Mouse (Mus musculus): ENCODE measurements at regions not wholly inside any gene's neighbourhood (a gene's known extent, or its start where the extent isn't known, plus 50 kb on each side); places are given as distances from the start of the nearest gene placed in this dataset.
"Not testable (repeated sequence)": the region's sequence is repeated elsewhere in the genome, so short reads cannot be mapped to it uniquely, and the experiment has no call there.

- DNase-seq (ENCODE audit: low spot score), result no peak
These were observed 551.2 kb downstream of the Tlr4 start for GRCm38 (mm10) chr4:67378632-67379031.

GRCm38 (mm10) chr4:67387834-67388233 is 560.5 kb downstream of the Tlr4 start:
- no peak for DNase-seq (ENCODE audit: low spot score)

GRCm38 (mm10) chr4:67402977-67403376 is 575.6 kb downstream of the Tlr4 start:
- no peak for DNase-seq (ENCODE audit: low spot score)

- no peak for DNase-seq (ENCODE audit: low spot score)
These were observed 596.7 kb downstream of the Tlr4 start for GRCm38 (mm10) chr4:67424064-67424463.

GRCm38 (mm10) chr4:67425712-67426111 is 598.3 kb downstream of the Tlr4 start:
- DNase-seq (ENCODE audit: low spot score), result no peak

- no peak for DNase-seq (ENCODE audit: low spot score)
These were observed 620.5 kb downstream of the Tlr4 start for GRCm38 (mm10) chr4:67447835-67448234.

- not testable (repeated sequence) for DNase-seq (ENCODE audit: low spot score)
These were observed 632.5 kb downstream of the Tlr4 start for GRCm38 (mm10) chr4:67459871-67460270.

- DNase-seq (ENCODE audit: low spot score), result no peak
These were observed 645.6 kb downstream of the Tlr4 start for GRCm38 (mm10) chr4:67473034-67473433.

GRCm38 (mm10) chr4:67477264-67477845 is 650.0 kb downstream of the Tlr4 start:
- peak; percentile 2 for DNase-seq (ENCODE audit: low spot score)

- DNase-seq (ENCODE audit: low spot score), result no peak
These were observed 650.7 kb downstream of the Tlr4 start for GRCm38 (mm10) chr4:67478081-67478480.

- DNase-seq (ENCODE audit: low spot score), result no peak
These were observed 694.9 kb downstream of the Tlr4 start for GRCm38 (mm10) chr4:67522235-67522634.

- DNase-seq (ENCODE audit: low spot score), result no peak
These were observed 695.8 kb downstream of the Tlr4 start for GRCm38 (mm10) chr4:67523158-67523557.

GRCm38 (mm10) chr4:67529586-67529985 is 702.2 kb downstream of the Tlr4 start:
- no peak for DNase-seq (ENCODE audit: low spot score)

- no peak for DNase-seq (ENCODE audit: low spot score)
These were observed 712.1 kb downstream of the Tlr4 start for GRCm38 (mm10) chr4:67539466-67539865.

- DNase-seq (ENCODE audit: low spot score), result no peak
These were observed 718.6 kb downstream of the Tlr4 start for GRCm38 (mm10) chr4:67546013-67546412.

GRCm38 (mm10) chr4:67547957-67548356 is 720.6 kb downstream of the Tlr4 start:
- DNase-seq (ENCODE audit: low spot score), result no peak

GRCm38 (mm10) chr4:67553511-67553910 is 726.1 kb downstream of the Tlr4 start:
- no peak for DNase-seq (ENCODE audit: low spot score)

- DNase-seq (ENCODE audit: low spot score), result no peak
These were observed 747.4 kb downstream of the Tlr4 start for GRCm38 (mm10) chr4:67574816-67575215.

- DNase-seq (ENCODE audit: low spot score), result no peak
These were observed 762.1 kb downstream of the Tlr4 start for GRCm38 (mm10) chr4:67589501-67589900.

GRCm38 (mm10) chr4:67589976-67590727 is 762.8 kb downstream of the Tlr4 start:
- DNase-seq (ENCODE audit: low spot score), result no peak

GRCm38 (mm10) chr4:67607166-67607565 is 779.8 kb downstream of the Tlr4 start:
- no peak for DNase-seq (ENCODE audit: low spot score)

GRCm38 (mm10) chr4:67614486-67615067 is 787.2 kb downstream of the Tlr4 start:
- DNase-seq (ENCODE audit: low spot score), result no peak

GRCm38 (mm10) chr4:67626641-67627040 is 799.3 kb downstream of the Tlr4 start:
- DNase-seq (ENCODE audit: low spot score), result no peak
